Mouse (Mus musculus): Measurements from ENCODE around the gene Zfp950.

DNA sequence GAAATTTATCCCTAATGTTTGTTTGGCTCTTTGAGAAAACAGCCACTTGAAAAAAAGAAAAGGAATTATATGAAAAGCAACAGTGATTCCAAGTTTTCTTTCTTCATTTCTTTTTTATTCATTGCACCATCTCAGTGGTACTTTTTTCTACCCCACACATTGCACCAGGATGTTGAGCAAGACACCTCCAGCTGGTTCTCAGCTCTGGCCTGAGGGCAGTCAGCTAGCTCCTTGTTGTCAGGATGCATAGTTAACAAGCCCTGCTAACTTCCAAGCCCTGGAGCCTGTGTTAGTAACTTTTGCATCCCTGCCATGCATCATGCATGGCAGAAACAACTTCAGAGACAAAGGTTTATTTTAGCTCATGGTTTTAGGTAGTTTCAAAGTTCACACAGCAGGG is 87.9 kb downstream of the Zfp950 start:
- TF ChIP-seq MYOD1 (IDR thresholded peaks at IDR 0.05; ENCODE audit: control insufficient read depth in 1 of 3, insufficient read length in 2 of 3, low read depth in 2 of 3) (no peak), TCF12 (IDR thresholded peaks at IDR 0.05; ENCODE audit: insufficient read depth, poor library complexity, severe bottlenecking) (no peak), MAX (IDR thresholded peaks at IDR 0.05; ENCODE audit: low read depth) (no peak), USF1 (IDR thresholded peaks at IDR 0.05; ENCODE audit: low read depth) (no peak), CEBPB (IDR thresholded peaks at IDR 0.05; ENCODE audit: insufficient read depth, poor library complexity, severe bottlenecking) (no peak)

Data from myocyte (in vitro differentiated cells).